Mouse (Mus musculus): ENCODE results near the gene Magi3.

Magi3 gene

GRCm38 (mm10) chr3:104189234-104189633, 30.9 kb downstream of the Magi3 start:
- DNase-seq = no peak

GRCm38 (mm10) chr3:104184270-104184669, 35.9 kb downstream of the Magi3 start:
- no peak for DNase-seq

GRCm38 (mm10) chr3:104183656-104184055, 36.5 kb downstream of the Magi3 start:
- DNase-seq = no peak

- no peak for DNase-seq
Measured at GRCm38 (mm10) chr3:104182711-104183110, 37.5 kb downstream of the Magi3 start.

GRCm38 (mm10) chr3:104161347-104161746, 58.8 kb downstream of the Magi3 start:
- no peak for DNase-seq

- DNase-seq = no peak
Measured at GRCm38 (mm10) chr3:104160603-104161002, 59.6 kb downstream of the Magi3 start.

GRCm38 (mm10) chr3:104150146-104150545, 70.0 kb downstream of the Magi3 start:
- DNase-seq = no peak

- peak; percentile 40 for DNase-seq
Measured at GRCm38 (mm10) chr3:104142376-104142775, 77.8 kb downstream of the Magi3 start.

GRCm38 (mm10) chr3:104138953-104139450, 81.2 kb downstream of the Magi3 start:
- DNase-seq = no peak

- DNase-seq = no peak
Measured at GRCm38 (mm10) chr3:104125628-104126027, 94.5 kb downstream of the Magi3 start.

GRCm38 (mm10) chr3:104123846-104124245, 96.3 kb downstream of the Magi3 start:
- DNase-seq = no peak

GRCm38 (mm10) chr3:104109478-104109877, 110.7 kb downstream of the Magi3 start:
- no peak for DNase-seq

GRCm38 (mm10) chr3:104104942-104105341, 115.2 kb downstream of the Magi3 start:
- peak; percentile 65 for DNase-seq

GRCm38 (mm10) chr3:104101721-104102120, 118.5 kb downstream of the Magi3 start:
- DNase-seq = no peak

- DNase-seq = no peak
Measured at GRCm38 (mm10) chr3:104101249-104101648, 118.9 kb downstream of the Magi3 start.

GRCm38 (mm10) chr3:104095936-104096335, 124.2 kb downstream of the Magi3 start:
- DNase-seq = peak; percentile 20

GRCm38 (mm10) chr3:104094646-104095045, 125.5 kb downstream of the Magi3 start:
- no peak for DNase-seq

- peak; percentile 7 for DNase-seq
Measured at GRCm38 (mm10) chr3:104092759-104093158, 127.4 kb downstream of the Magi3 start.

- no peak for DNase-seq
Measured at GRCm38 (mm10) chr3:104082031-104082430, 138.1 kb downstream of the Magi3 start.

- no peak for DNase-seq
Measured at GRCm38 (mm10) chr3:104078725-104079124, 141.4 kb downstream of the Magi3 start.

- no peak for DNase-seq
Measured at GRCm38 (mm10) chr3:104069395-104069794, 150.8 kb downstream of the Magi3 start.

GRCm38 (mm10) chr3:104059001-104059622, 161.1 kb downstream of the Magi3 start:
- DNase-seq = no peak

GRCm38 (mm10) chr3:104032747-104033146, 187.4 kb downstream of the Magi3 start:
- no peak for DNase-seq

GRCm38 (mm10) chr3:104032086-104032485, 188.1 kb downstream of the Magi3 start:
- no peak for DNase-seq

GRCm38 (mm10) chr3:104026938-104027337, 193.2 kb downstream of the Magi3 start:
- no peak for DNase-seq
